Mouse (Mus musculus) bone marrow macrophage, adult 2 months (primary cell): ENCODE measurements around the gene Map6. TPM values are rescaled to one million over a fixed set of nuclear protein-coding genes. Genes with fewer than 3 reads are reported as not detected.

Experiments
- H3K27ac ChIP-seq: 2 replicates; pipeline ENCODE4 v1.5.1; 2012; ENCODE audit warnings: low read depth, low read length; ENCODE audit not compliant: insufficient read depth
- H3K4me1 ChIP-seq: 2 replicates; pipeline ENCODE4 v1.6.1; 2012; ENCODE audit warnings: low read length; ENCODE audit not compliant: control insufficient read depth, insufficient read depth
- H3K4me3 ChIP-seq: 2 replicates; pipeline ENCODE4 v1.5.1; 2012; ENCODE audit warnings: mild to moderate bottlenecking, low read length, moderate library complexity; ENCODE audit not compliant: insufficient read depth
- CTCF ChIP-seq: IDR thresholded peaks from 2 replicates; pipeline ENCODE4 v1.5.1; 2012; ENCODE audit warnings: low read depth, mild to moderate bottlenecking, low read length, moderate library complexity
- POLR2A ChIP-seq: IDR thresholded peaks from 2 replicates; pipeline ENCODE4 v1.6.1; 2012; ENCODE audit warnings: mild to moderate bottlenecking, low read depth, low read length, borderline replicate concordance
- polyA plus RNA-seq: library from polyadenylated mRNA; stranded (reverse); fragments of >200 nt; gene quantifications from 2 replicates; pipeline ENCODE4 v1.2.4, GENCODE M21; 2012; ENCODE audit not compliant: missing spikeins, insufficient read depth, insufficient read length

The Map6 gene
- polyA plus RNA-seq, 1 experiment: 0.83 TPM

- TF ChIP-seq POLR2A (no peak), CTCF (no peak)
- Histone ChIP-seq H3K4me3 (peak overlapping the region; percentile 84), H3K4me1 (peaks cover 43% of the 10 kb centered on the region), H3K27ac (no peak overlapping the region)
Measured at GRCm38 (mm10) chr7:99382088-99383000, 115.1 kb downstream of the Map6 start.

DNA sequence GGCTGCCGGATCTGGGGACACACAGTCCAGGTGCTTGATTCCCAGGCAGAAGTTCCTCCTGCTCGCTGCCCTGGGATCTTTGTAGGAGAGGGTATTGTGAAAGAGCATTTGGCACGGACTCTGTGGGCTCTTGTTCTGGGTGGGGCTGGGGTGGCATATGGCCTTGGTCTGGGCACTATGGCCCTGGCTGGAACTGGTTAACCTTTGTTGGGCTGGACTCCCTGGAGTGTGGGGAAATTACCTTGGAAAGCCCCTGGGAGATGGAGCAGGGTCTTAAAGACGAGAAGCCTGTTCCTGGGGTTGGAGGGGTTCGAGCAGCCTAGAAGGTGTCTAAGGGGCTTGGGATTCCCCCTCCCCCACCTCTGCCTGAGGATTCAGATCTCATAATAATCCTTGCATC is 116.0 kb downstream of the Map6 start:
- TF ChIP-seq POLR2A (no peak), CTCF (no peak)
- H3K4me1 ChIP-seq: peaks cover 43% of the 10 kb centered on the region
- H3K27ac ChIP-seq: no peak overlapping the region

GRCm38 (mm10) chr7:99384101-99384611 is 116.9 kb downstream of the Map6 start:
- Histone ChIP-seq H3K4me3 (no peak overlapping the region), H3K27ac (no peak overlapping the region), H3K4me1 (peaks cover 43% of the 10 kb centered on the region)
- TF ChIP-seq CTCF: no peak
- no peak for TF ChIP-seq POLR2A

More for the DNA sequence above, 116.0 kb downstream of the Map6 start:
- peak overlapping the region; percentile 84; the same call in 1 of the 2 replicates for H3K4me3 ChIP-seq

GRCm38 (mm10) chr7:99386030-99386429 is 118.8 kb downstream of the Map6 start:
- TF ChIP-seq CTCF (no peak), POLR2A (no peak)
- Histone ChIP-seq H3K4me1 (peaks cover 50% of the 10 kb centered on the region), H3K4me3 (no peak overlapping the region), H3K27ac (no peak overlapping the region)

Other genes starting within 250 kb of the Map6 start
- gene Uvrag, start 126.3 kb upstream of the Map6 start, polyA plus RNA-seq: 48.2 and 61.3 TPM in 2 replicates
- gene Dgat2, start 84.7 kb upstream of the Map6 start, polyA plus RNA-seq: 0.35 and 0.56 TPM in 2 replicates
- not detected in 2 replicates for gene Mogat2, start 28.8 kb upstream of the Map6 start, polyA plus RNA-seq
- gene Serpinh1, start 85.8 kb downstream of the Map6 start, polyA plus RNA-seq: 7.2 and 8.5 TPM in 2 replicates
- 11.1 and 13.8 TPM in 2 replicates for gene Gdpd5, start 114.0 kb downstream of the Map6 start, polyA plus RNA-seq
- gene Klhl35, start 198.6 kb downstream of the Map6 start, polyA plus RNA-seq: 0.63 TPM in 1 of 2 replicates, not detected in the other
- gene Rps3, start 216.3 kb downstream of the Map6 start, polyA plus RNA-seq: 1,023 and 1,161 TPM in 2 replicates